Mouse (Mus musculus) limb, embryonic 14.5 days (tissue): ENCODE results near the gene Ptrh2. TPM values are rescaled to one million over a fixed set of nuclear protein-coding genes. Genes with fewer than 3 reads are reported as not detected.

Source experiments
- ATAC-seq: fragments of 200-750 bp; cut with Nextera tagmentation; 2 replicates; pipeline ENCODE4 v1.8.0; 2017; ENCODE audit warnings: low read depth, moderate number of reproducible peaks, moderate TSS enrichment; ENCODE audit not compliant: low FRiP score
- DNase-seq: peaks from one replicate; pipeline ENCODE4 v3.0.0-alpha.2; 2015; ENCODE audit warnings: low spot score
- H3K27ac ChIP-seq: fragments of 300-500 bp; sonication (generic); replicated peaks from 2 replicates; pipeline ENCODE4 v1.5.1; 2014; ENCODE audit warnings: low read depth, mild to moderate bottlenecking, low read length, moderate library complexity, mixed read lengths
- H3K27me3 ChIP-seq: fragments of 300-500 bp; sonication (generic); 2 replicates; pipeline ENCODE4 v1.6.1; 2014; ENCODE audit warnings: low read length, mixed read lengths; ENCODE audit not compliant: control insufficient read depth, insufficient read depth
- H3K36me3 ChIP-seq: fragments of 300-500 bp; sonication (generic); 2 replicates; pipeline ENCODE4 v1.6.1; 2014; ENCODE audit warnings: mild to moderate bottlenecking, low read length, moderate library complexity, mixed read lengths; ENCODE audit not compliant: control insufficient read depth, insufficient read depth
- H3K4me1 ChIP-seq: fragments of 300-500 bp; sonication (generic); 2 replicates; pipeline ENCODE4 v1.6.1; 2014; ENCODE audit warnings: antibody characterized with exemption, low read length, mixed read lengths; ENCODE audit not compliant: control insufficient read depth, insufficient read depth
- H3K4me2 ChIP-seq: fragments of 300-500 bp; sonication (generic); replicated peaks from 2 replicates; pipeline ENCODE4 v1.6.1; 2014; ENCODE audit warnings: low read depth, mild to moderate bottlenecking, low read length, moderate library complexity; ENCODE audit not compliant: severe bottlenecking
- H3K4me3 ChIP-seq: fragments of 300-500 bp; sonication (generic); replicated peaks from 2 replicates; pipeline ENCODE4 v1.5.1; 2014; ENCODE audit warnings: low read length
- H3K9ac ChIP-seq: fragments of 300-500 bp; sonication (generic); 2 replicates; pipeline ENCODE4 v1.6.1; 2014; ENCODE audit warnings: mild to moderate bottlenecking, low read depth, low read length, moderate library complexity; ENCODE audit not compliant: severe bottlenecking
- H3K9me3 ChIP-seq: fragments of 300-500 bp; sonication (generic); 2 replicates; pipeline ENCODE4 v1.6.1; 2016; ENCODE audit warnings: low read length; ENCODE audit not compliant: control insufficient read depth
- POLR2A ChIP-seq: fragments of 200-500 bp; IDR thresholded peaks from 2 replicates; pipeline ENCODE4 v1.8.0; 2012; ENCODE audit warnings: inconsistent platforms, mild to moderate bottlenecking, moderate library complexity, borderline replicate concordance; ENCODE audit not compliant: insufficient read depth, insufficient read length; ENCODE audit errors: extremely low read depth
- WGBS: fragments of 180-500 bp; shearing (Covaris S2); extraction: QIAGEN DNeasy Blood & Tissue Kit; methylation state at CpG from one replicate; pipeline ENCODE4 v1.1.7; 2014; 5-methylcytosine and 5-hydroxymethylcytosine counted together
- polyA plus RNA-seq, 2 experiments: library from polyadenylated mRNA; depleted of rRNA in 1 of 2; stranded (reverse) in 1 of 2; unstranded in 1 of 2; fragments of >200 nt; fragmentation: Nextera tagmentation in 1 of 2; extraction: Ambion mirVana in 1 of 2; gene quantifications; 2 replicates each; pipeline versions ENCODE4 v1.2.1 to v1.2.3; 2012 to 2014

Gene Ptrh2
- polyA plus RNA-seq, 2 experiments: 19.1 to 31.3 TPM

DNA sequence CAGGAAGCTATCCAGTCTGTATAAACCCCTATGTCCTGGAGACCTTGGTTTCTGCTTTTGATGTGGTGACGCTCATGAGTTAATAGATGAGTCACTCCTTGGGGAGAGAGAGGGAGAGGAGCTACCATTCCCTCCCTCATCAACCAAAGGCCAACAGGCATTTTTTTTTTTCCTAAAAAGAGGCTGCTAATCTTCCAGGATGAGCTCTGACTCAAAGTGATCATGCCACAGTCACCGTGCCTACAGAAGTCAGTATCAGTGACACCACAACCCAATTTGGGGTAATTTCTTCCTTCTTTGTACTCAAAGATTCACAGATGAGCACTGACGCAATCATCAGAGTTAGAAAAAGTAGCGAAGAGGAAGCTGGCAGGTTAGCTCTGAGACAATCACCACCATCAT is 31.2 kb upstream of the Ptrh2 start:
- H3K9ac ChIP-seq: no peak overlapping the region
- ATAC-seq: no peak
- H3K4me2 ChIP-seq: no peak overlapping the region
- H3K36me3 ChIP-seq: peaks cover 4% of the 10 kb centered on the region; the same call in 1 of the 2 replicates
- H3K9me3 ChIP-seq: no peaks in the 10 kb centered on the region
- no peak overlapping the region for H3K27ac ChIP-seq
- H3K27me3 ChIP-seq: no peaks in the 10 kb centered on the region
- WGBS: 87% methylated on average over 4 of the region's 4 CpGs
- no peak for DNase-seq
- no peaks in the 10 kb centered on the region for H3K4me1 ChIP-seq
- no peak for TF ChIP-seq POLR2A
- no peak overlapping the region for H3K4me3 ChIP-seq

DNA sequence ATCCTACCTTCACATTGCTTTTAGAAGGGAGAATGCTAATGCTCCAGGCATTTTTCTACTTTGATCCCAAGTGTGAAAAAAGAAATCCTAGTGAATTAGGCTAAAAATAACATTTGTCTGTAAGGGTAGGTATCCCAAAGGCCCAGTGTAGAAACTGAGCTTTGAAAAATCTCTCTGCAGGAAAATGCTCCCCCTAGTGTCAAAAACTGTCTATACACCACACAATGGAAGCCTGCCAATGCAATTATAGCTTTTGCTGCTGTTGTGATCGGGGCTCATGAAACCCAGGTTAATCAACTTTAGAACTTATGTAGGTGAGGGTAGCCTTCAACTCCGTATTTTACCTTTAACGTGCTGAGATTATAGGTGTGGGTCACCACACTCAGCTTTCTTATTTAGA is 30.3 kb upstream of the Ptrh2 start:
- DNase-seq: peak; percentile 82

DNA sequence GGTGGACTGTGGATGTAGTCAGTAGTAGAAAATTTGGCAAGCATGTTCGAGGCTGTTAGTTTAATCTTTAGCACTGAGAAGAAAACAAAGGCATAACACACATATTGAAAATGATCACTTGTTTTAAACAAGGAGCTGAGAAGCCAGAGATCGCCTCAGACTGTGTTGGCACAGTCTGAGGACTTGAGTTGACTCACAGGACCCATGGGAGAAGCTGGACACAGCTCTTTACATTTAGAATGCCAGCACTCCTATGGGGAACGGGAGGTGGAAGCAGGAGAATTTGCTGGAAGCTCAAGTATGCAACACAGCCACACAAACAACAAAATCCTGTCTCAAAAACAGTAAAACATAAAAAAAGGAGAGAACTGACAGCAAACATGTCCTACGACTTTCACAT is 29.7 kb upstream of the Ptrh2 start:
- ATAC-seq: no peak
- Histone ChIP-seq H3K9me3 (no peaks in the 10 kb centered on the region), H3K4me1 (no peaks in the 10 kb centered on the region), H3K27ac (no peak overlapping the region), H3K4me2 (no peak overlapping the region), H3K4me3 (no peak overlapping the region), H3K27me3 (no peaks in the 10 kb centered on the region), H3K36me3 (peaks cover 10% of the 10 kb centered on the region), H3K9ac (no peak overlapping the region)
- 83% methylated on average over 4 of the region's 4 CpGs for WGBS
- DNase-seq: no peak
- no peak for TF ChIP-seq POLR2A

More for the DNA sequence above, 30.3 kb upstream of the Ptrh2 start:
- TF ChIP-seq POLR2A: no peak
- Histone ChIP-seq H3K27ac (no peak overlapping the region), H3K4me3 (no peak overlapping the region), H3K4me1 (no peaks in the 10 kb centered on the region), H3K36me3 (peaks cover 4% of the 10 kb centered on the region), H3K9ac (no peak overlapping the region), H3K4me2 (no peak overlapping the region), H3K9me3 (no peaks in the 10 kb centered on the region), H3K27me3 (no peaks in the 10 kb centered on the region)
- ATAC-seq: no peak
- 22% methylated on average over 3 of the region's 3 CpGs for WGBS

DNA sequence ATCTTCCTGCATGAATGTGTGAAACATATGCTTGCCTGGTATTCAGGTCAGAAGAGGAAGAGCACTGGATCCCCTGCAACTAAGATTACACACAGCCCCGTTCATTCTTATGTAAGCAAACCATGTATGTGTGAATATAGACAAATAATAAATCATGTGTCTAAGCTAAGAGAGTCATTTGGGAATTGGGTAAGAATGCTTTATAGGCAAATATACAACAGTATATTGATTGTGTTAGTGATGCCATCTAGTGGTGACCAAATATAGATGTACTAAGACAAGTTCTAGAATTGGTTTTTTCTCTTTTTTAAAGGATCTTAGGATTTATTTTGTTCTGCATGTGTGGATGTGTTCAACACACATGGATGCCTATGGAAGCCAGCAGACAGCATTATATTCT is 28.1 kb upstream of the Ptrh2 start:
- Histone ChIP-seq H3K4me1 (no peaks in the 10 kb centered on the region), H3K27me3 (no peaks in the 10 kb centered on the region), H3K9ac (no peak overlapping the region), H3K27ac (no peak overlapping the region), H3K36me3 (peaks cover 12% of the 10 kb centered on the region), H3K4me3 (no peak overlapping the region), H3K4me2 (no peak overlapping the region), H3K9me3 (no peaks in the 10 kb centered on the region)
- ATAC-seq (no peak), DNase-seq (peak; percentile 77)
- TF ChIP-seq POLR2A: no peak
- WGBS: 56% methylated on average over 1 of the region's 1 CpGs

DNA sequence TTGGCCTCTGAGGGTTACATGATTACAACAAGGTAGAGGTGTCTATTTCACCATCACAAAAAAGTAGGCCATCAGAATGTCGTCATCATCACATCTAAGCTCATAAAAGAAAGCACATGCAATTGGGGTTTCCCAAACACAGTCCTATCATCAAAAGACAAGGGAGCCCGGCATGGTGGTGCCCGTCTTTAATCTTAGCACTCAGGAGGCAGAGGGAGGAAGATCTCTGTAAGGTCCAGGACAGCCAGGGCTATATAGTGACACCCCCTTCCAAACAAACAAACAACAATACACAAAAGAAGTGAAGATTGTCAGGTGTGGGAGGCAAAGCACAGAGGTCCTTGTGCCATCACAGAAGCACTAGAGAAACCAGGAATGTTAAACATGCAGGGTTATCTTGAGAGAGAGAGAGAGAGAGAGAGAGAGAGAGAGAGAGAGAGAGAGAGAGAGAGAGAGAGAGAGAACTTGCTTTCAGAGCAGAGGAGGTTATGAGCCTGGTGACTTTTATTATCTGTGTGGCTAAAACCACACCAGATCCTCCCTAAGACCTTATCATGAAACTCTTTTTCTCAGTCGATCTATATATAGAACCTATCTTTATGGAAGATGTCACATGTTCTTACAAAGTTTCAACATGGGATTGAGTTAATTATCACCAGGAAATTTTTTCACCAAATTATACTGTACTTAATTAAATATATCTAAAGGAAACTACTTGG is 26.8 kb upstream of the Ptrh2 start:
- Histone ChIP-seq H3K4me2 (no peak overlapping the region), H3K36me3 (peaks cover 22% of the 10 kb centered on the region), H3K9ac (no peak overlapping the region), H3K4me3 (no peak overlapping the region), H3K27me3 (no peaks in the 10 kb centered on the region), H3K27ac (no peak overlapping the region), H3K9me3 (no peaks in the 10 kb centered on the region), H3K4me1 (no peaks in the 10 kb centered on the region)
- DNase-seq (no peak), ATAC-seq (no peak)
- no peak for TF ChIP-seq POLR2A
- 68% methylated on average over 4 of the region's 4 CpGs for WGBS
